Mouse (Mus musculus) hindlimb bud, embryonic 11.5 days (tissue): ENCODE data around the gene Pard3b.

Source experiments
- DNase-seq: peaks from one replicate; pipeline ENCODE4 v3.0.0-alpha.2; 2012; ENCODE audit warnings: low read depth, low spot score; ENCODE audit errors: extremely low spot score

Pard3b gene

DNA sequence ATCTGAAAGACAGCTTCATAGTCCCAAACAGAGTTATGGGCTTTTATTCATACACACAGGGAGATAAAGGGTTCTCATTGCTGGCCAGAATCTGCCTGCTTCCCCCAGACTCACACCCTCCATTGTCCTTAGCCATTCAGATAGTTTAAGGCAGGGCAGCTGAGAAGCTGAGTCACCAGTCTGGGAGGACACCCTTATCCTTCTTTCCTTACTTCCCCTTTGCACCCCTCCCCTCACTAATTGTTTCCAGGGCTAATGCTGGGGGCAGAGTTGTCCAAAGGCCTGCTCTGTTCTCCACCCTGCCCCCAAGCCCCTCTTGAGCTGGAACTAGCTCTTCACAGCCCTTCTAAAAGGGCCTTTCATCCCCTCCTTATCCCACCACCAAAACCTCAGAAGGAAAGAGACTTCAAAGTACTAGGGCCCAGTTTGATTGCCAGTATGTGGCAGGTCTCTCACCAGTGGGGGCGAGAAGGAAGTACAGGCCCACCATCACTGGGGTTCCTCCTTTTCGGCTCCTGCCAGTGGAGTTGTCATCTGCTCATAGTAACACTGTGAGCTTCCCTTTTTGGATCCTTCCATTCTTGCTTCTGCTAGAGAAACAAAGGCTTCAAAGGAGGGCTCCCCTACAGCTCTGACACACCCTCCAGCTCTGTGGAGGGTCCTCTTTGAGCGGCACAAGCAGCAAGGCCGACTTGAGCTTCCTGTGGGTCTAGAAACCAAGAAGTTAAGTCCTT is 1040.2 kb downstream of the Pard3b start:
- no peak for DNase-seq

DNA sequence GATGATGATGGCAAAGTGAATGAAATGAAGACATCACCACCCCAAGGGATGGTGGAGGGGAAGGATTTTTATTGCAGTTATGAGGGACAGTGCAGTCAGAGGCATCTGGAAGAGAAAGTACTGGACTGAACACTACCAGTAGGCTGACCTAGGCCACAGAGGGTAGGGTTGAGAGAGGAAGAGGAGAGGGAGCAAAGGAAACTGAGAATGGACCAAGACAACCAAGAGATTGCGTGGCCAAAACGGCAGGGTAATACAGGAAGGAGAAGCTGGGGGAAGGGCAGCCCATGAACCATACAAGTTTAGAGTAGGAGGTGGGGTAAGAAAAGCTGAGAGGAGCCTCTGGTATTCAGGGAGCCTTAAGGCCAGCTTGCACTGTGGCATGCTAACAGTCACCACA is 1040.8 kb downstream of the Pard3b start:
- DNase-seq: no peak

DNA sequence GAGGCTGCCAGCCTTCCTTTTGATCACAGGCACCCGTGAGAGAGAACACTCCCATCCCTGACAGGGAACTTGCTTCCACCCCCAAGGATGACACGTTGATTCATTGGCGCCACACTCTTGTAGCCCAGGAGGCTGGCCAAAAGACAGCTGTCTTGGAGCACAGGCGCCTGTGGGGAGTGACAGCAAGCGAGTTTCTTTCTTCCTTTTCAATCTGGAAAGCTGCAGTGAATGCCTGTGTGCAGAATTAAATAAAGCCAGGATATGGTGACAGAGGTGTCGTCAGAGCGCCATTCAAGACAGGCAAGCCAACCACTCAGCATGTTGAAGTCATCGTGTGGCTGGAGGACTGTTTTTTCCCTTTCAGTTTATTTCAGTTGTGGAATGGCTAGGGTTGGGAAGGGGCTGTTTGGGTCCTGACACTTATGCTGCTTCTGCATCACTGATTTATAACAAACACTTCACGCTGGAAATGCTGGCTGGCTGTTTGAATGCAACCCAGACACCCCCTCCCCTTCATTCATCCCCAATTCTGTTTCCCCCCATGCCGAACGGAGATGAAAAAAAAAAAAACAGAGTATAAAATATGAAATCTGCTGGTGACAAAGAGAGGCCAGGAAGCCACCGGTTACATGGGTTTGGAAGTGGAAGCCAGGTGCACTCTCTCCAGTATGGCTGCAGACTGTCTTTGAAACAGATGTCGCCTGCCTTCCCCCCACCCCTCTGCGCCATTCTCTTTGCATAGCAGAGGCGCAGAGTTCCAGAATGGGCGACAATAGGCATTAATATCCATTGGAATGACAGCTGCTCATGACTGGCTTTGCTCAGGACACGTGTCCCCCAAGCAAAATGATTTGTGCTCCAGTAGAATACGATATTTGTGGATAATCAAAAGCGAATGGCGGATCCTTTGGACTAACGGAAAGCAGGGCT is 1044.1 kb downstream of the Pard3b start:
- DNase-seq: no peak

GRCm38 (mm10) chr1:62683498-62683897 is 1044.9 kb downstream of the Pard3b start:
- no peak for DNase-seq

DNA sequence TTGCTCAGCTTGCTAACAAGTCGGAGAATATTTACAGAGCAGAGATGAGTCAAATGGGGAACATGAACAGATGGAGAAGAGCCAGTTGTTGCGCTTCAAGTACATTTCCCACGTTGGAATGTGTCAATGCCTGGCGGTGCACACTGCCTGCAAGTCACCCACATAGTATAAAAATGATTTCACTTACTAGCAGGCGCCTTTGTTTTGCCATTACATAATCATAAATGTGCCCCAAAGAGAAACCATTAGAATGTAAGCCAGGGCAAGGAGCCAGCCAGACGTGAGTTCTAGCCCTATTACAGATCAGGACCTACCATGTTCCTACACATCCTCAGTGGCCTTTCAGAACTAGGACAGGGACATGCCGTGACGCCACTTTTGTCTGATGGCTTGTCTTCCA is 1048.9 kb downstream of the Pard3b start:
- no peak for DNase-seq

DNA sequence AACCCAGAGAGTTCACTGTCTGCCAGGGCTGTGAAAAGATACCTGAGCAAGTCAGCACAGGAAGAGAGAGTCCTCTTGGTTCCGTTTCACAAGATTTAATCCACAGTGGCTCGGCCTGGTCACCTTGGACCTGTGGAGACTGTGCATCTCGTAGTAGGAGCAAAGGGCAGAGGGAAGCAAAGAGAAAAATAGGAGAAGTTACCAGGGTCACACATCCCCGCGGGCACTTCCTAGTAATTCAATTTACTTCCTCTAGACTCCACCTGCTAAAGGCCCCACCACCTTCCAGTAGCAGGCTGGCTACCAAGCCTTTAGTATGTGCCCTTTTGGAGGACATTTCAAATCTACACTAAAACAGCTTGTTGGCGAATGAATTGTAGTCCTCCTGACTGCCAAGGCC is 1052.6 kb downstream of the Pard3b start:
- DNase-seq: no peak
